Mouse (Mus musculus) MEL (cell line): ENCODE results near the gene Hdac1. TPM values are rescaled to one million over a fixed set of nuclear protein-coding genes. Genes with fewer than 3 reads are reported as not detected.

Experiments
- DNase-seq: peaks from one replicate; pipeline ENCODE4 v3.0.0; 2011; ENCODE audit warnings: low read depth, low spot score
- H3K27ac ChIP-seq: 2 replicates; pipeline ENCODE4 v1.5.1; 2012; ENCODE audit warnings: low read depth, mild to moderate bottlenecking, control low read depth, low read length, moderate library complexity; ENCODE audit not compliant: control insufficient read depth
- H3K27me3 ChIP-seq, 2 experiments: fragments of 150-350 bp in 1 of 2; sonication (generic) in 1 of 2; 2 replicates each; pipeline ENCODE4 v1.6.1; 2012; ENCODE audit warnings: low read length in 2 of 2, mild to moderate bottlenecking in 2 of 2, improper control_type of control experiment in 1 of 2, moderate library complexity in 1 of 2; ENCODE audit not compliant: insufficient read depth in 2 of 2, control insufficient read depth in 1 of 2
- H3K36me3 ChIP-seq, 2 experiments: 2 replicates each; pipeline ENCODE4 v1.6.1; 2012 to 2014; ENCODE audit warnings: low read length in 2 of 2, improper control_type of control experiment in 1 of 2, inconsistent platforms in 1 of 2, mild to moderate bottlenecking in 1 of 2; ENCODE audit not compliant: insufficient read depth in 2 of 2, control insufficient read depth in 1 of 2
- H3K4me1 ChIP-seq, 2 experiments: fragments of 150-350 bp in 1 of 2; sonication (generic) in 1 of 2; 2 replicates each; pipeline ENCODE4 v1.6.1; 2012; ENCODE audit warnings: low read length in 2 of 2, improper control_type of control experiment in 1 of 2, mild to moderate bottlenecking in 1 of 2; ENCODE audit not compliant: insufficient read depth in 2 of 2, control insufficient read depth in 1 of 2
- H3K4me3 ChIP-seq, 2 experiments: fragments of 150-350 bp in 1 of 2; sonication (generic) in 1 of 2; 2 replicates each; pipeline ENCODE4 v1.5.1; 2012; ENCODE audit warnings: low read depth in 2 of 2, low read length in 2 of 2, mild to moderate bottlenecking in 2 of 2, moderate library complexity in 2 of 2, control low read depth in 1 of 2, improper control_type of control experiment in 1 of 2; ENCODE audit not compliant: control insufficient read depth in 1 of 2, insufficient read depth in 1 of 2
- H3K79me2 ChIP-seq: 2 replicates; pipeline ENCODE4 v1.6.1; 2012; ENCODE audit warnings: mild to moderate bottlenecking, low read length, moderate library complexity; ENCODE audit not compliant: control insufficient read depth, poor library complexity, insufficient read depth
- H3K9ac ChIP-seq: 2 replicates; pipeline ENCODE4 v1.6.1; 2012; ENCODE audit warnings: low read depth, mild to moderate bottlenecking, control low read depth, low read length, moderate library complexity; ENCODE audit not compliant: control insufficient read depth, poor library complexity, severe bottlenecking
- H3K9me3 ChIP-seq: fragments of 150-350 bp; sonication (generic); replicated peaks from 2 replicates; pipeline ENCODE4 v1.6.1; 2012; ENCODE audit warnings: mild to moderate bottlenecking, low read length, improper control_type of control experiment, moderate library complexity; ENCODE audit not compliant: insufficient read depth
- BHLHE40 ChIP-seq: IDR thresholded peaks from 2 replicates; pipeline ENCODE4 v1.6.1; 2012; ENCODE audit warnings: low read depth, mild to moderate bottlenecking, inconsistent platforms, low read length, improper control_type of control experiment, borderline replicate concordance
- CTCF ChIP-seq, 3 experiments: IDR thresholded peaks in 2 of 3; conservative IDR thresholded peaks in 1 of 3; 2 replicates each; pipeline ENCODE4 v1.5.1; 2011 to 2012; ENCODE audit warnings: low read length in 3 of 3, low read depth in 2 of 3, mild to moderate bottlenecking in 2 of 3, improper control_type of control experiment in 1 of 3, inconsistent platforms in 1 of 3, mixed read lengths in 1 of 3, moderate library complexity in 1 of 3; ENCODE audit not compliant: control insufficient read depth in 1 of 3, insufficient read depth in 1 of 3, poor library complexity in 1 of 3, severe bottlenecking in 1 of 3
- GABPA ChIP-seq: IDR thresholded peaks from 2 replicates; pipeline ENCODE4 v1.6.1; 2012; ENCODE audit warnings: low read depth, mild to moderate bottlenecking, inconsistent platforms, low read length, improper control_type of control experiment, moderate library complexity
- GATA1 ChIP-seq: IDR thresholded peaks from 2 replicates; pipeline ENCODE4 v1.6.1; 2011; ENCODE audit warnings: low read depth, low read length, improper control_type of control experiment
- HCFC1 ChIP-seq: IDR thresholded peaks from 2 replicates; pipeline ENCODE4 v1.6.1; 2012; ENCODE audit warnings: low read depth, mild to moderate bottlenecking, inconsistent platforms, low read length, improper control_type of control experiment, moderate library complexity
- JUND ChIP-seq: IDR thresholded peaks from 2 replicates; pipeline ENCODE4 v1.6.1; 2011; ENCODE audit warnings: low read depth, mild to moderate bottlenecking, improper control_type of control experiment, low read length
- MAX ChIP-seq: IDR thresholded peaks from 2 replicates; pipeline ENCODE4 v1.6.1; 2011; ENCODE audit warnings: low read length, improper control_type of control experiment
- MXI1 ChIP-seq: IDR thresholded peaks from 2 replicates; pipeline ENCODE4 v1.6.1; 2011; ENCODE audit warnings: mild to moderate bottlenecking, low read depth, low read length, improper control_type of control experiment
- MYC ChIP-seq: IDR thresholded peaks from 2 replicates; pipeline ENCODE4 v1.6.1; 2011; ENCODE audit warnings: low read depth, mild to moderate bottlenecking, low read length, improper control_type of control experiment, moderate library complexity
- NRF1 ChIP-seq: IDR thresholded peaks from 2 replicates; pipeline ENCODE4 v1.6.1; 2014; ENCODE audit warnings: low read depth, mild to moderate bottlenecking, inconsistent platforms, low read length, improper control_type of control experiment, moderate library complexity; ENCODE audit not compliant: poor library complexity, insufficient read depth, severe bottlenecking
- POLR2A ChIP-seq, 2 experiments: IDR thresholded peaks; 2 replicates each; pipeline ENCODE4 v1.6.1; 2011 to 2012; ENCODE audit warnings: low read length in 2 of 2, mild to moderate bottlenecking in 2 of 2, control low read depth in 1 of 2, improper control_type of control experiment in 1 of 2, low read depth in 1 of 2, moderate library complexity in 1 of 2; ENCODE audit not compliant: control insufficient read depth in 1 of 2, insufficient read depth in 1 of 2, poor library complexity in 1 of 2
- POLR2AphosphoS5 ChIP-seq: IDR thresholded peaks from 2 replicates; pipeline ENCODE4 v1.6.1; 2012; ENCODE audit warnings: low read depth, borderline replicate concordance, mild to moderate bottlenecking, inconsistent platforms, low read length, moderate library complexity, mixed read lengths
- RAD21 ChIP-seq: IDR thresholded peaks from 2 replicates; pipeline ENCODE4 v1.6.1; 2011; ENCODE audit warnings: mild to moderate bottlenecking, low read depth, low read length, improper control_type of control experiment
- TAL1 ChIP-seq: IDR thresholded peaks from 2 replicates; pipeline ENCODE4 v1.6.1; 2012; ENCODE audit warnings: mild to moderate bottlenecking, inconsistent platforms, low read length, moderate library complexity, mixed read lengths
- TCF12 ChIP-seq: IDR thresholded peaks from 2 replicates; pipeline ENCODE4 v1.6.1; 2014; ENCODE audit warnings: low read depth, mild to moderate bottlenecking, inconsistent platforms, low read length, improper control_type of control experiment, moderate library complexity
- UBTF ChIP-seq: IDR thresholded peaks from 2 replicates; pipeline ENCODE4 v1.6.1; 2012; ENCODE audit warnings: low read depth, mild to moderate bottlenecking, inconsistent platforms, low read length, improper control_type of control experiment, moderate library complexity, borderline replicate concordance; ENCODE audit not compliant: insufficient read depth
- USF2 ChIP-seq, 2 experiments: IDR thresholded peaks; 2 replicates each; pipeline ENCODE4 v1.6.1; 2011 to 2012; ENCODE audit warnings: improper control_type of control experiment in 2 of 2, low read length in 2 of 2, borderline replicate concordance in 1 of 2, inconsistent platforms in 1 of 2, low read depth in 1 of 2, mild to moderate bottlenecking in 1 of 2; ENCODE audit not compliant: insufficient read depth in 1 of 2
- ZKSCAN1 ChIP-seq: IDR thresholded peaks from 2 replicates; pipeline ENCODE4 v1.6.1; 2012; ENCODE audit warnings: low read depth, mild to moderate bottlenecking, inconsistent platforms, low read length, improper control_type of control experiment, moderate library complexity
- ZMIZ1 ChIP-seq: IDR thresholded peaks from 2 replicates; pipeline ENCODE4 v1.6.1; 2012; ENCODE audit warnings: low read depth, mild to moderate bottlenecking, inconsistent platforms, low read length, improper control_type of control experiment, moderate library complexity
- ZNF384 ChIP-seq: IDR thresholded peaks from 2 replicates; pipeline ENCODE4 v1.6.1; 2012; ENCODE audit warnings: low read depth, mild to moderate bottlenecking, inconsistent platforms, low read length, improper control_type of control experiment
- polyA plus RNA-seq, 2 experiments: library from polyadenylated mRNA; stranded (reverse) in 1 of 2; unstranded in 1 of 2; fragments of >175 nt in 1 of 2; fragments of >200 nt in 1 of 2; gene quantifications; 2 replicates each; pipeline versions ENCODE4 v1.2.1 to v1.2.4; 2012; ENCODE audit warnings: low replicate concordance in 2 of 2, low read depth in 1 of 2; ENCODE audit not compliant: insufficient read length in 2 of 2, insufficient read depth in 1 of 2, missing spikeins in 1 of 2
- total RNA-seq: library from RNA; depleted of rRNA; stranded (reverse); fragments of 300-350 nt; gene quantifications from 2 replicates; pipeline ENCODE4 v1.2.3, GENCODE M21; 2012

Gene Hdac1
- total and polyA plus RNA-seq, 3 experiments = 38.9 to 185 (median 108) TPM

GRCm38 (mm10) chr4:129555862-129556531 lies 13.5 kb upstream of the Hdac1 start (continued):
- no peak for TF ChIP-seq USF2 (IDR thresholded peaks at IDR 0.05; ENCODE audit: borderline replicate concordance in 1 of 2, insufficient read depth in 1 of 2, low read depth in 1 of 2, low read length in 2 of 2)
- TF ChIP-seq POLR2AphosphoS5 = no peak
- 0 out of 2 replicates have a peak, but pooled peaks have one; percentile 37 for TF ChIP-seq MAX

- no peaks in the 10 kb centered on the region for H3K9me3 ChIP-seq
- H3K27me3 ChIP-seq = no peaks in the 10 kb centered on the region
- H3K36me3 ChIP-seq = peaks cover 0 to 2% of the 10 kb centered on the region in 2 experiments; a peak in 2 of 4 replicates
- H3K9ac ChIP-seq = peak overlapping the region; percentile 66
- peak overlapping the region; percentile 41; the same call in 1 of the 2 replicates for H3K27ac ChIP-seq
- H3K79me2 ChIP-seq = peaks cover 1% of the 10 kb centered on the region; the same call in 1 of the 2 replicates
- TF ChIP-seq UBTF = no peak
- no peak for TF ChIP-seq MXI1
- no peak for TF ChIP-seq GATA1
- TF ChIP-seq NRF1 = no peak
- no peak for TF ChIP-seq BHLHE40
- peak; percentile 26; the same call in 1 of the 2 replicates for TF ChIP-seq HCFC1
- no peak for TF ChIP-seq POLR2AphosphoS5
- no peak for TF ChIP-seq GABPA
- no peak for TF ChIP-seq TAL1
- TF ChIP-seq ZMIZ1 = no peak
- TF ChIP-seq MYC = no peak
- 0 out of 4 replicates have a peak, but pooled peaks of 1 of the 2 experiments have one; percentile 22 for TF ChIP-seq POLR2A (IDR thresholded peaks at IDR 0.05; ENCODE audit: control insufficient read depth in 1 of 2, insufficient read depth in 1 of 2, low read depth in 1 of 2, low read length in 2 of 2, poor library complexity in 1 of 2)
- no peak for TF ChIP-seq ZKSCAN1
- no peak for TF ChIP-seq JUND
- TF ChIP-seq ZNF384 = 0 out of 2 replicates have a peak, but pooled peaks have one; percentile 23
- TF ChIP-seq TCF12 = no peak
- peak; percentile 80 to 97 (median 90) for TF ChIP-seq CTCF (IDR thresholded peaks at IDR 0.05 in 2 of 3, conservative IDR thresholded peaks at IDR 0.05 in 1 of 3; ENCODE audit: control insufficient read depth in 1 of 3, insufficient read depth in 1 of 3, low read depth in 2 of 3, low read length in 3 of 3, poor library complexity in 1 of 3, severe bottlenecking in 1 of 3)
- peak; percentile 21; the same call in 1 of the 2 replicates for TF ChIP-seq RAD21
- DNase-seq = peak; percentile 80
- H3K4me3 ChIP-seq = peak overlapping the region; percentile 71 to 89
- peaks cover 0 to 15% of the 10 kb centered on the region in 2 experiments; a peak in 2 of 4 replicates for H3K4me1 ChIP-seq
These were observed 12.9 kb upstream of the Hdac1 start for GRCm38 (mm10) chr4:129555421-129555861.
